Mouse (Mus musculus) ovary, postnatal 10 days (tissue): ENCODE data around the gene Samm50.
A peak's percentile ranks its signal among the peaks of the same experiment; 100 is the strongest.

ENCODE experiments used
- DNase-seq: peaks from one replicate; pipeline ENCODE4 v3.0.0; 2022; ENCODE audit warnings: low spot score

Samm50 gene

GRCm38 (mm10) chr15:84238552-84238951 is 46.5 kb downstream of the Samm50 start:
- DNase-seq: no peak

GRCm38 (mm10) chr15:84238991-84239401 is 47.0 kb downstream of the Samm50 start:
- DNase-seq: no peak

- no peak for DNase-seq
Observed at GRCm38 (mm10) chr15:84241520-84241919, 49.5 kb downstream of the Samm50 start.

GRCm38 (mm10) chr15:84245104-84245503 is 53.1 kb downstream of the Samm50 start:
- no peak for DNase-seq

GRCm38 (mm10) chr15:84246195-84246594 is 54.2 kb downstream of the Samm50 start:
- DNase-seq: no peak

GRCm38 (mm10) chr15:84247309-84247708 is 55.3 kb downstream of the Samm50 start:
- DNase-seq: no peak

GRCm38 (mm10) chr15:84251227-84251626 is 59.2 kb downstream of the Samm50 start:
- no peak for DNase-seq

- no peak for DNase-seq
Observed at GRCm38 (mm10) chr15:84252645-84253044, 60.6 kb downstream of the Samm50 start.

GRCm38 (mm10) chr15:84253757-84254156 is 61.7 kb downstream of the Samm50 start:
- DNase-seq: no peak

- no peak for DNase-seq
Observed at GRCm38 (mm10) chr15:84254387-84254786, 62.3 kb downstream of the Samm50 start.

- no peak for DNase-seq
Observed at GRCm38 (mm10) chr15:84256254-84256850, 64.3 kb downstream of the Samm50 start.

- no peak for DNase-seq
Observed at GRCm38 (mm10) chr15:84256864-84257263, 64.8 kb downstream of the Samm50 start.

- no peak for DNase-seq
Observed at GRCm38 (mm10) chr15:84258602-84259355, 66.7 kb downstream of the Samm50 start.

- peak; percentile 57 for DNase-seq
Observed at GRCm38 (mm10) chr15:84260123-84260822, 68.2 kb downstream of the Samm50 start.

- no peak for DNase-seq
Observed at GRCm38 (mm10) chr15:84262630-84263029, 70.6 kb downstream of the Samm50 start.

- no peak for DNase-seq
Observed at GRCm38 (mm10) chr15:84263573-84263972, 71.5 kb downstream of the Samm50 start.

GRCm38 (mm10) chr15:84265141-84265540 is 73.1 kb downstream of the Samm50 start:
- no peak for DNase-seq

GRCm38 (mm10) chr15:84266290-84266689 is 74.2 kb downstream of the Samm50 start:
- DNase-seq: no peak
